Mouse (Mus musculus): ENCODE measurements at regions not wholly inside any gene's neighbourhood (a gene's known extent, or its start where the extent isn't known, plus 50 kb on each side); places are given as distances from the start of the nearest gene placed in this dataset.

- Histone ChIP-seq H3K4me1 (ENCODE audit: control insufficient read depth, insufficient read depth, low read length) (no peaks in the 10 kb centered on the region), H3K4me3 (ENCODE audit: low read depth, low read length) (no peak overlapping the region), H3K4me2 (no peak overlapping the region), H3K9ac (ENCODE audit: low read depth, low read length) (no peak overlapping the region), H3K27ac (ENCODE audit: low read depth, low read length) (no peak overlapping the region), H3K9me3 (replicated peaks; ENCODE audit: control insufficient read depth, low read length) (no peaks in the 10 kb centered on the region), H3K36me3 (ENCODE audit: control insufficient read depth, insufficient read depth, low read length) (no peaks in the 10 kb centered on the region), H3K27me3 (ENCODE audit: control insufficient read depth, insufficient read depth, low read length) (no peaks in the 10 kb centered on the region)
- no peak for ATAC-seq (replicated peaks; ENCODE audit: insufficient number of reproducible peaks, low FRiP score, low TSS enrichment)
Measured at GRCm38 (mm10) chr12:27194001-27194400, 148.4 kb downstream of the Sox11 start.

GRCm38 (mm10) chr12:27191916-27192315 is 150.5 kb downstream of the Sox11 start:
- no peak for ATAC-seq (replicated peaks; ENCODE audit: insufficient number of reproducible peaks, low FRiP score, low TSS enrichment)
- 86% methylated on average over 6 of the region's 6 CpGs for WGBS (ENCODE audit: insufficient replicate concordance)

GRCm38 (mm10) chr12:27187480-27187879 is 154.9 kb downstream of the Sox11 start:
- no peaks in the 10 kb centered on the region for H3K9me3 ChIP-seq (replicated peaks; ENCODE audit: control insufficient read depth, low read length)
- peaks cover 11% of the 10 kb centered on the region for H3K4me1 ChIP-seq (ENCODE audit: control insufficient read depth, insufficient read depth, low read length)
- no peaks in the 10 kb centered on the region for H3K27me3 ChIP-seq (ENCODE audit: control insufficient read depth, insufficient read depth, low read length)
- H3K9ac ChIP-seq (ENCODE audit: low read depth, low read length), result no peak overlapping the region
- H3K27ac ChIP-seq (ENCODE audit: low read depth, low read length), result no peak overlapping the region
- WGBS (ENCODE audit: insufficient replicate concordance), result 63% methylated on average over 3 of the region's 3 CpGs
- no peak overlapping the region for H3K4me3 ChIP-seq (ENCODE audit: low read depth, low read length)
- no peaks in the 10 kb centered on the region for H3K36me3 ChIP-seq (ENCODE audit: control insufficient read depth, insufficient read depth, low read length)
- no peak for ATAC-seq (replicated peaks; ENCODE audit: insufficient number of reproducible peaks, low FRiP score, low TSS enrichment)
- no peak overlapping the region for H3K4me2 ChIP-seq

More at GRCm38 (mm10) chr12:27191916-27192315, 150.5 kb downstream of the Sox11 start:
- Histone ChIP-seq H3K36me3 (ENCODE audit: control insufficient read depth, insufficient read depth, low read length) (no peaks in the 10 kb centered on the region), H3K4me2 (no peak overlapping the region), H3K4me1 (ENCODE audit: control insufficient read depth, insufficient read depth, low read length) (no peaks in the 10 kb centered on the region), H3K4me3 (ENCODE audit: low read depth, low read length) (no peak overlapping the region), H3K9ac (ENCODE audit: low read depth, low read length) (no peak overlapping the region), H3K9me3 (replicated peaks; ENCODE audit: control insufficient read depth, low read length) (no peaks in the 10 kb centered on the region), H3K27ac (ENCODE audit: low read depth, low read length) (no peak overlapping the region), H3K27me3 (ENCODE audit: control insufficient read depth, insufficient read depth, low read length) (no peaks in the 10 kb centered on the region)

GRCm38 (mm10) chr12:27182397-27183375 is 159.7 kb downstream of the Sox11 start:
- Histone ChIP-seq H3K4me2 (peak overlapping the region; percentile 37), H3K9me3 (replicated peaks; ENCODE audit: control insufficient read depth, low read length) (no peaks in the 10 kb centered on the region), H3K36me3 (ENCODE audit: control insufficient read depth, insufficient read depth, low read length) (no peaks in the 10 kb centered on the region), H3K4me1 (ENCODE audit: control insufficient read depth, insufficient read depth, low read length) (peaks cover 23% of the 10 kb centered on the region), H3K4me3 (ENCODE audit: low read depth, low read length) (no peak overlapping the region), H3K9ac (ENCODE audit: low read depth, low read length) (no peak overlapping the region), H3K27me3 (ENCODE audit: control insufficient read depth, insufficient read depth, low read length) (no peaks in the 10 kb centered on the region), H3K27ac (ENCODE audit: low read depth, low read length) (peak overlapping the region; percentile 90)
- 31% methylated on average over 5 of the region's 5 CpGs for WGBS (ENCODE audit: insufficient replicate concordance)
- peak; percentile 68 for ATAC-seq (replicated peaks; ENCODE audit: insufficient number of reproducible peaks, low FRiP score, low TSS enrichment)

GRCm38 (mm10) chr12:27173561-27173960 is 168.8 kb downstream of the Sox11 start:
- no peak overlapping the region for H3K9ac ChIP-seq (ENCODE audit: low read depth, low read length)
- H3K9me3 ChIP-seq (replicated peaks; ENCODE audit: control insufficient read depth, low read length), result no peaks in the 10 kb centered on the region
- H3K4me2 ChIP-seq, result no peak overlapping the region
- no peaks in the 10 kb centered on the region for H3K4me1 ChIP-seq (ENCODE audit: control insufficient read depth, insufficient read depth, low read length)
- H3K4me3 ChIP-seq (ENCODE audit: low read depth, low read length), result no peak overlapping the region
- ATAC-seq (replicated peaks; ENCODE audit: insufficient number of reproducible peaks, low FRiP score, low TSS enrichment), result no peak
- 81% methylated on average over 4 of the region's 4 CpGs for WGBS (ENCODE audit: insufficient replicate concordance)
- H3K27me3 ChIP-seq (ENCODE audit: control insufficient read depth, insufficient read depth, low read length), result no peaks in the 10 kb centered on the region
- no peak overlapping the region for H3K27ac ChIP-seq (ENCODE audit: low read depth, low read length)
- no peaks in the 10 kb centered on the region for H3K36me3 ChIP-seq (ENCODE audit: control insufficient read depth, insufficient read depth, low read length)

GRCm38 (mm10) chr12:27173151-27173550 is 169.2 kb downstream of the Sox11 start:
- Histone ChIP-seq H3K27me3 (ENCODE audit: control insufficient read depth, insufficient read depth, low read length) (no peaks in the 10 kb centered on the region), H3K36me3 (ENCODE audit: control insufficient read depth, insufficient read depth, low read length) (no peaks in the 10 kb centered on the region), H3K4me2 (no peak overlapping the region), H3K9me3 (replicated peaks; ENCODE audit: control insufficient read depth, low read length) (no peaks in the 10 kb centered on the region), H3K27ac (ENCODE audit: low read depth, low read length) (no peak overlapping the region), H3K4me3 (ENCODE audit: low read depth, low read length) (no peak overlapping the region), H3K4me1 (ENCODE audit: control insufficient read depth, insufficient read depth, low read length) (no peaks in the 10 kb centered on the region), H3K9ac (ENCODE audit: low read depth, low read length) (no peak overlapping the region)
- WGBS (ENCODE audit: insufficient replicate concordance), result 76% methylated on average over 4 of the region's 4 CpGs
- no peak for ATAC-seq (replicated peaks; ENCODE audit: insufficient number of reproducible peaks, low FRiP score, low TSS enrichment)

GRCm38 (mm10) chr12:27171595-27171994 is 170.8 kb downstream of the Sox11 start:
- H3K9me3 ChIP-seq (replicated peaks; ENCODE audit: control insufficient read depth, low read length), result no peaks in the 10 kb centered on the region
- no peak for ATAC-seq (replicated peaks; ENCODE audit: insufficient number of reproducible peaks, low FRiP score, low TSS enrichment)
- no peaks in the 10 kb centered on the region for H3K27me3 ChIP-seq (ENCODE audit: control insufficient read depth, insufficient read depth, low read length)
- H3K27ac ChIP-seq (ENCODE audit: low read depth, low read length), result no peak overlapping the region
- H3K4me2 ChIP-seq, result no peak overlapping the region
- H3K4me1 ChIP-seq (ENCODE audit: control insufficient read depth, insufficient read depth, low read length), result no peaks in the 10 kb centered on the region
- no peak overlapping the region for H3K4me3 ChIP-seq (ENCODE audit: low read depth, low read length)
- H3K36me3 ChIP-seq (ENCODE audit: control insufficient read depth, insufficient read depth, low read length), result no peaks in the 10 kb centered on the region
- H3K9ac ChIP-seq (ENCODE audit: low read depth, low read length), result no peak overlapping the region

GRCm38 (mm10) chr12:27164920-27165504 is 177.4 kb downstream of the Sox11 start:
- H3K27me3 ChIP-seq (ENCODE audit: control insufficient read depth, insufficient read depth, low read length), result no peaks in the 10 kb centered on the region
- no peak overlapping the region for H3K4me3 ChIP-seq (ENCODE audit: low read depth, low read length)
- 83% methylated on average over 4 of the region's 4 CpGs for WGBS (ENCODE audit: insufficient replicate concordance)
- H3K4me2 ChIP-seq, result no peak overlapping the region
- no peak overlapping the region for H3K27ac ChIP-seq (ENCODE audit: low read depth, low read length)
- no peaks in the 10 kb centered on the region for H3K36me3 ChIP-seq (ENCODE audit: control insufficient read depth, insufficient read depth, low read length)
- no peaks in the 10 kb centered on the region for H3K9me3 ChIP-seq (replicated peaks; ENCODE audit: control insufficient read depth, low read length)
- no peak for ATAC-seq (replicated peaks; ENCODE audit: insufficient number of reproducible peaks, low FRiP score, low TSS enrichment)
- H3K9ac ChIP-seq (ENCODE audit: low read depth, low read length), result no peak overlapping the region
- H3K4me1 ChIP-seq (ENCODE audit: control insufficient read depth, insufficient read depth, low read length), result 0 out of 2 replicates have a peak, but pooled peaks cover 6% of the 10 kb centered on the region

Data from heart, embryonic 11.5 days (tissue).